Mouse (Mus musculus): Measurements from ENCODE around the gene Lrfn1. TPM values are rescaled to one million over a fixed set of nuclear protein-coding genes. Genes with fewer than 3 reads are reported as not detected.

Lrfn1 gene
- total and polyA plus RNA-seq, 2 experiments from 2014 or later = 0.31 to 3.9 TPM

- no peak for ATAC-seq (ENCODE audit: insufficient read depth, low read depth)
- H3K27me3 ChIP-seq (ENCODE audit: control insufficient read depth, insufficient read depth, low read length) = no peaks in the 10 kb centered on the region
- H3K4me1 ChIP-seq (ENCODE audit: control insufficient read depth, insufficient read depth) = no peaks in the 10 kb centered on the region
- no peak overlapping the region for H3K4me3 ChIP-seq (ENCODE audit: low read depth, low read length)
- H3K36me3 ChIP-seq (replicated peaks; ENCODE audit: control insufficient read depth, insufficient read depth, low read length) = no peaks in the 10 kb centered on the region
- no peak overlapping the region for H3K9ac ChIP-seq (replicated peaks; ENCODE audit: low read depth, low read length)
- H3K4me2 ChIP-seq (ENCODE audit: low read depth, low read length) = no peak overlapping the region
- H3K27ac ChIP-seq (ENCODE audit: low read depth) = no peak overlapping the region
- 27% methylated on average over 4 of the region's 4 CpGs for WGBS
- no peak for DNase-seq (ENCODE audit: low spot score)
- H3K9me3 ChIP-seq (replicated peaks; ENCODE audit: control insufficient read depth, low read length) = no peaks in the 10 kb centered on the region
- TF ChIP-seq CTCF (IDR thresholded peaks at IDR 0.05; ENCODE audit: low read depth) (no peak), EP300 (IDR thresholded peaks at IDR 0.05; ENCODE audit: low read depth) (no peak)
These were observed 32.4 kb downstream of the Lrfn1 start for GRCm38 (mm10) chr7:28484192-28484591.

- no peak for TF ChIP-seq EP300 (IDR thresholded peaks at IDR 0.05; ENCODE audit: low read depth)
- no peak for TF ChIP-seq CTCF (IDR thresholded peaks at IDR 0.05; ENCODE audit: low read depth)
- Histone ChIP-seq H3K4me2 (ENCODE audit: low read depth, low read length) (0 out of 2 replicates have a peak overlapping the region, but pooled peaks have one; percentile 10), H3K27ac (ENCODE audit: low read depth) (no peak overlapping the region), H3K4me1 (ENCODE audit: control insufficient read depth, insufficient read depth) (no peaks in the 10 kb centered on the region), H3K4me3 (ENCODE audit: low read depth, low read length) (no peak overlapping the region), H3K9ac (replicated peaks; ENCODE audit: low read depth, low read length) (no peak overlapping the region), H3K36me3 (replicated peaks; ENCODE audit: control insufficient read depth, insufficient read depth, low read length) (no peaks in the 10 kb centered on the region), H3K9me3 (replicated peaks; ENCODE audit: control insufficient read depth, low read length) (no peaks in the 10 kb centered on the region), H3K27me3 (ENCODE audit: control insufficient read depth, insufficient read depth, low read length) (no peaks in the 10 kb centered on the region)
- WGBS = 6% methylated on average over 16 of the region's 16 CpGs
- ATAC-seq (ENCODE audit: insufficient read depth, low read depth) (no peak), DNase-seq (ENCODE audit: low spot score) (no peak)
These were observed 36.3 kb downstream of the Lrfn1 start for GRCm38 (mm10) chr7:28488030-28488491.

GRCm38 (mm10) chr7:28490410-28490809, 38.6 kb downstream of the Lrfn1 start:
- Histone ChIP-seq H3K27me3 (ENCODE audit: control insufficient read depth, insufficient read depth, low read length) (no peaks in the 10 kb centered on the region), H3K9me3 (replicated peaks; ENCODE audit: control insufficient read depth, low read length) (no peaks in the 10 kb centered on the region), H3K4me3 (ENCODE audit: low read depth, low read length) (no peak overlapping the region), H3K36me3 (replicated peaks; ENCODE audit: control insufficient read depth, insufficient read depth, low read length) (no peaks in the 10 kb centered on the region), H3K9ac (replicated peaks; ENCODE audit: low read depth, low read length) (no peak overlapping the region), H3K4me2 (ENCODE audit: low read depth, low read length) (no peak overlapping the region), H3K4me1 (ENCODE audit: control insufficient read depth, insufficient read depth) (no peaks in the 10 kb centered on the region), H3K27ac (ENCODE audit: low read depth) (no peak overlapping the region)
- no peak for TF ChIP-seq EP300 (IDR thresholded peaks at IDR 0.05; ENCODE audit: low read depth)
- TF ChIP-seq CTCF (IDR thresholded peaks at IDR 0.05; ENCODE audit: low read depth) = peak; percentile 64
- peak; percentile 25 for DNase-seq (ENCODE audit: low spot score)
- ATAC-seq (ENCODE audit: insufficient read depth, low read depth) = no peak
- 2% methylated on average over 10 of the region's 10 CpGs for WGBS

- Histone ChIP-seq H3K36me3 (replicated peaks; ENCODE audit: control insufficient read depth, insufficient read depth, low read length) (no peaks in the 10 kb centered on the region), H3K4me3 (ENCODE audit: low read depth, low read length) (no peak overlapping the region), H3K4me2 (ENCODE audit: low read depth, low read length) (no peak overlapping the region), H3K4me1 (ENCODE audit: control insufficient read depth, insufficient read depth) (no peaks in the 10 kb centered on the region), H3K9ac (replicated peaks; ENCODE audit: low read depth, low read length) (no peak overlapping the region), H3K27me3 (ENCODE audit: control insufficient read depth, insufficient read depth, low read length) (no peaks in the 10 kb centered on the region), H3K9me3 (replicated peaks; ENCODE audit: control insufficient read depth, low read length) (no peaks in the 10 kb centered on the region), H3K27ac (ENCODE audit: low read depth) (no peak overlapping the region)
- ATAC-seq (ENCODE audit: insufficient read depth, low read depth) (no peak), DNase-seq (ENCODE audit: low spot score) (no peak)
- no peak for TF ChIP-seq CTCF (IDR thresholded peaks at IDR 0.05; ENCODE audit: low read depth)
- TF ChIP-seq EP300 (IDR thresholded peaks at IDR 0.05; ENCODE audit: low read depth) = no peak
- WGBS = 30% methylated on average over 14 of the region's 14 CpGs
These were observed 39.1 kb downstream of the Lrfn1 start for GRCm38 (mm10) chr7:28490903-28491302.

- WGBS = 78% methylated on average over 8 of the region's 8 CpGs
- H3K4me1 ChIP-seq (ENCODE audit: control insufficient read depth, insufficient read depth) = no peaks in the 10 kb centered on the region
- no peak overlapping the region for H3K27ac ChIP-seq (ENCODE audit: low read depth)
- no peak overlapping the region for H3K4me3 ChIP-seq (ENCODE audit: low read depth, low read length)
- DNase-seq (ENCODE audit: low spot score) = no peak
- no peaks in the 10 kb centered on the region for H3K9me3 ChIP-seq (replicated peaks; ENCODE audit: control insufficient read depth, low read length)
- no peak overlapping the region for H3K4me2 ChIP-seq (ENCODE audit: low read depth, low read length)
- ATAC-seq (ENCODE audit: insufficient read depth, low read depth) = no peak
- H3K9ac ChIP-seq (replicated peaks; ENCODE audit: low read depth, low read length) = no peak overlapping the region
- H3K27me3 ChIP-seq (ENCODE audit: control insufficient read depth, insufficient read depth, low read length) = no peaks in the 10 kb centered on the region
- no peaks in the 10 kb centered on the region for H3K36me3 ChIP-seq (replicated peaks; ENCODE audit: control insufficient read depth, insufficient read depth, low read length)
- no peak for TF ChIP-seq EP300 (IDR thresholded peaks at IDR 0.05; ENCODE audit: low read depth)
- TF ChIP-seq CTCF (IDR thresholded peaks at IDR 0.05; ENCODE audit: low read depth) = no peak
These were observed 40.5 kb downstream of the Lrfn1 start for GRCm38 (mm10) chr7:28492310-28492709.

- Histone ChIP-seq H3K4me2 (ENCODE audit: low read depth, low read length) (no peak overlapping the region), H3K9ac (replicated peaks; ENCODE audit: low read depth, low read length) (no peak overlapping the region), H3K36me3 (replicated peaks; ENCODE audit: control insufficient read depth, insufficient read depth, low read length) (no peaks in the 10 kb centered on the region), H3K9me3 (replicated peaks; ENCODE audit: control insufficient read depth, low read length) (no peaks in the 10 kb centered on the region), H3K27ac (ENCODE audit: low read depth) (no peak overlapping the region), H3K27me3 (ENCODE audit: control insufficient read depth, insufficient read depth, low read length) (no peaks in the 10 kb centered on the region), H3K4me3 (ENCODE audit: low read depth, low read length) (no peak overlapping the region), H3K4me1 (ENCODE audit: control insufficient read depth, insufficient read depth) (no peaks in the 10 kb centered on the region)
- ATAC-seq (ENCODE audit: insufficient read depth, low read depth) (no peak), DNase-seq (ENCODE audit: low spot score) (no peak)
- TF ChIP-seq EP300 (IDR thresholded peaks at IDR 0.05; ENCODE audit: low read depth) = no peak
- TF ChIP-seq CTCF (IDR thresholded peaks at IDR 0.05; ENCODE audit: low read depth) = no peak
- 69% methylated on average over 11 of the region's 11 CpGs for WGBS
These were observed 43.6 kb downstream of the Lrfn1 start for GRCm38 (mm10) chr7:28495426-28495825.
